Mouse (Mus musculus): ENCODE results near the gene Gskip. TPM values are rescaled to one million over a fixed set of nuclear protein-coding genes. Genes with fewer than 3 reads are reported as not detected.
A peak's percentile ranks its signal among the peaks of the same experiment; 100 is the strongest.

The Gskip gene
- polyA plus RNA-seq, 1 experiment = 0.02 TPM

DNA sequence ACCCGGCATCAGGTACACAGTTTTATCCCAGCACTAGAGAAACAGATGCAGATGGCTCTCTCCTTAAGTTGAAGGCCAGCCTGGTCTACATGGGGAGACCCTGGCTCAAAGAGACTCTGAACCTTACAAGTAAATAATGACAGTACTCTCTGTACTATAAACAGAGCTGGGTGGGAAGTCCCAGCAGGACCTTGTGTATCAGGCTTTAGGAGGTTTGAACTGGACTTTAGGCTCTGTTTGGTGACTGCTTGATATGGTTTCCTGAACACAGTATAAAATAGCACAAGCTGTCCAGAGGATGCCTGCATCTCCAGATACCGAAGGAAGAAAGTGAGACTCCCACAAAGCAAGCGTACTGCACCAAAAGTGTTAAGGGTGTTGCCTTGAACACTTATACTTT, 2.2 kb downstream of the Gskip start:
- peaks cover 43% of the 10 kb centered on the region for H3K4me1 ChIP-seq (ENCODE audit: control insufficient read depth)
- no peaks in the 10 kb centered on the region for H3K9me3 ChIP-seq (ENCODE audit: control insufficient read depth, low read length)
- no peaks in the 10 kb centered on the region for H3K27me3 ChIP-seq (ENCODE audit: control insufficient read depth)
- no peak overlapping the region for H3K4me3 ChIP-seq (replicated peaks)
- H3K36me3 ChIP-seq (ENCODE audit: control insufficient read depth) = peaks cover 11% of the 10 kb centered on the region
- TF ChIP-seq GATA1 (IDR thresholded peaks at IDR 0.05; ENCODE audit: low read length) = no peak
- TF ChIP-seq TAL1 (IDR thresholded peaks at IDR 0.05; ENCODE audit: low read length) = no peak

- H3K27me3 ChIP-seq (ENCODE audit: control insufficient read depth) = no peaks in the 10 kb centered on the region
- peaks cover 6% of the 10 kb centered on the region for H3K36me3 ChIP-seq (ENCODE audit: control insufficient read depth)
- H3K9me3 ChIP-seq (ENCODE audit: control insufficient read depth, low read length) = no peaks in the 10 kb centered on the region
- no peak overlapping the region for H3K4me3 ChIP-seq (replicated peaks)
- peaks cover 38% of the 10 kb centered on the region for H3K4me1 ChIP-seq (ENCODE audit: control insufficient read depth)
- TF ChIP-seq GATA1 (IDR thresholded peaks at IDR 0.05; ENCODE audit: low read length) (no peak), TAL1 (IDR thresholded peaks at IDR 0.05; ENCODE audit: low read length) (no peak)
These were observed 2.8 kb downstream of the Gskip start for GRCm38 (mm10) chr12:105687416-105687815.

GRCm38 (mm10) chr12:105688546-105688945, 3.9 kb downstream of the Gskip start:
- TF ChIP-seq GATA1 (IDR thresholded peaks at IDR 0.05; ENCODE audit: low read length) = no peak
- no peak for TF ChIP-seq TAL1 (IDR thresholded peaks at IDR 0.05; ENCODE audit: low read length)
- no peak overlapping the region for H3K4me3 ChIP-seq (replicated peaks)
- no peaks in the 10 kb centered on the region for H3K9me3 ChIP-seq (ENCODE audit: control insufficient read depth, low read length)
- H3K36me3 ChIP-seq (ENCODE audit: control insufficient read depth) = peaks cover 5% of the 10 kb centered on the region; the same call in 1 of the 2 replicates
- H3K4me1 ChIP-seq (ENCODE audit: control insufficient read depth) = peaks cover 27% of the 10 kb centered on the region
- H3K27me3 ChIP-seq (ENCODE audit: control insufficient read depth) = no peaks in the 10 kb centered on the region

DNA sequence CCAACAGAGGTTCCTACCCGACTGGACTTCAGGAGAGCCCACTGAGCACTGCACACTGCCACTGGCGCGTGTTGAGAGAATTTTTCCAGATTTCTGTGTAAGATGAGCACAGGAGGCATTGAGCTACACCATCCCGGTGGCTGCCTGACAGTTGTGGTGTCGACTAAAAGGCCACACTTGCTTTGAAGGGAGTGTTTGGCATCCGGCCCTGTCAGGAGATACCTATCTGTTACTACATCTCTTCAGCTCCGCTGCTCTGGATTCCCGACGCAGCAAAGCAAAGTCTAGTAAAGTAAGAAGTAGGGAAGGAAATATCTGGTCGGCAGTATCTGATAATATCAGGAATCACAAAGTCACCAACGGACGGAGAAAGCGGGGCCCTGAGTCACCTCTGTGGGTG, 4.8 kb downstream of the Gskip start:
- no peak for TF ChIP-seq TAL1 (IDR thresholded peaks at IDR 0.05; ENCODE audit: low read length)
- TF ChIP-seq GATA1 (IDR thresholded peaks at IDR 0.05; ENCODE audit: low read length) = no peak
- Histone ChIP-seq H3K36me3 (ENCODE audit: control insufficient read depth) (peaks cover 8% of the 10 kb centered on the region), H3K4me1 (ENCODE audit: control insufficient read depth) (peaks cover 20% of the 10 kb centered on the region), H3K4me3 (replicated peaks) (no peak overlapping the region), H3K9me3 (ENCODE audit: control insufficient read depth, low read length) (peaks cover 3% of the 10 kb centered on the region), H3K27me3 (ENCODE audit: control insufficient read depth) (no peaks in the 10 kb centered on the region)

DNA sequence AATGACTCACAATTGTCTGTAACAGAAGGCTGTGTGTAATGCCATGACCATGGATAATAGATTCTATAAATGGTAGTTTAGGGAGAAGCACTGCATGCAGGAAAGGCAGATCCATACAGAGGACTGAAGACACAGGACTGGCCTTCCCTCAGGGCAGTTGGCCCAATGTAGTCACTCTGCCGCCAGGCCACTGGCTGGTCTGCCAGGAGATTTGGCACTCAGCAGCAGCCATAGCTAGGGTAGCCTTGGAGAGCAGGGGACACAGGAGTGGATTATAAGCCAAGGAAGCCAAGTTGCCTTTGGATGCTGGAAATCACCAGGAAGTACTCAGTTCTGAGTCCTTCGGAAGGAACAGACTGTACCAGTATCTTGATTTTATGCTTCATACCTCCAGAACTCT, 9.4 kb downstream of the Gskip start:
- no peak overlapping the region for H3K4me3 ChIP-seq (replicated peaks)
- peaks cover 8% of the 10 kb centered on the region for H3K36me3 ChIP-seq (ENCODE audit: control insufficient read depth)
- no peak for TF ChIP-seq TAL1 (IDR thresholded peaks at IDR 0.05; ENCODE audit: low read length)
- no peak for TF ChIP-seq GATA1 (IDR thresholded peaks at IDR 0.05; ENCODE audit: low read length)
- H3K4me1 ChIP-seq (ENCODE audit: control insufficient read depth) = no peaks in the 10 kb centered on the region; the same call in 1 of the 2 replicates
- peaks cover 3% of the 10 kb centered on the region for H3K9me3 ChIP-seq (ENCODE audit: control insufficient read depth, low read length)
- H3K27me3 ChIP-seq (ENCODE audit: control insufficient read depth) = no peaks in the 10 kb centered on the region

- Histone ChIP-seq H3K27me3 (ENCODE audit: control insufficient read depth) (no peaks in the 10 kb centered on the region), H3K36me3 (ENCODE audit: control insufficient read depth) (peaks cover 16% of the 10 kb centered on the region), H3K4me1 (ENCODE audit: control insufficient read depth) (no peaks in the 10 kb centered on the region; the same call in 1 of the 2 replicates), H3K4me3 (replicated peaks) (no peak overlapping the region), H3K9me3 (ENCODE audit: control insufficient read depth, low read length) (peaks cover 3% of the 10 kb centered on the region)
- TF ChIP-seq TAL1 (IDR thresholded peaks at IDR 0.05; ENCODE audit: low read length) (no peak), GATA1 (IDR thresholded peaks at IDR 0.05; ENCODE audit: low read length) (no peak)
These were observed 11.2 kb downstream of the Gskip start for GRCm38 (mm10) chr12:105695848-105696247.

DNA sequence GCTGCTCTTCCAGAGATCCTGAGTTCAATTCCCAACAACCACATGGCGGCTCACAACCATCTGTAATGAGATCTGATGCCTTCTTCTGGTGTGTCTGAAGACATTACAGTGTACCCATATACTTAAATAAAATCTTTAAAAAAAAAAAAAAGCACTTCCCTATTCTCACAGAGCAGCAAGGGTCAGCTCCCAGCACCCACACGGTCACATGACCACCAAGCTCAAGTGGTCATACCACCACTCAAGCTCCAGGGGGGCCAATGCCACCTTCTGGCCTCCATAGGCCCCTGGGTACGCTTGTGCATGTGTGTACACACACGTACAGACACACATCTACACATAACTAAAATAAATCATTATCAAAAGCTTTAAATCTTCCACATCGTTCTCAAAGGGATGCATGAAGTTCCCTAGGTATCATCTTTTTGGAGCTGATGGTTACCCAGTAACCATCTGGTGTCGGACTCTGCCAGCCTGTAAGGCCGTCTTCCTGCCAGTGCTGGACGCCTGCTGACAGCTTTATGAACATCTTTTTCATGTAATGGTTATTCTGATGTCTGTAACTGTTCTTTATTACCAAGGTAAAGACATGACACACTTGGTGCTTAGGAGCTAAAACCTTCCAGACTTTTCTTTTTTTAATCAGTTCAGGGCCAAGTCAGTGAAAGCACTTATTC, 12.6 kb downstream of the Gskip start:
- Histone ChIP-seq H3K4me3 (replicated peaks) (no peak overlapping the region), H3K36me3 (ENCODE audit: control insufficient read depth) (peaks cover 13% of the 10 kb centered on the region), H3K27me3 (ENCODE audit: control insufficient read depth) (no peaks in the 10 kb centered on the region), H3K4me1 (ENCODE audit: control insufficient read depth) (no peaks in the 10 kb centered on the region; the same call in 1 of the 2 replicates), H3K9me3 (ENCODE audit: control insufficient read depth, low read length) (peaks cover 3% of the 10 kb centered on the region)
- no peak for TF ChIP-seq TAL1 (IDR thresholded peaks at IDR 0.05; ENCODE audit: low read length)
- no peak for TF ChIP-seq GATA1 (IDR thresholded peaks at IDR 0.05; ENCODE audit: low read length)

GRCm38 (mm10) chr12:105700433-105700832, 15.8 kb downstream of the Gskip start:
- no peak for TF ChIP-seq TAL1 (IDR thresholded peaks at IDR 0.05; ENCODE audit: low read length)
- TF ChIP-seq GATA1 (IDR thresholded peaks at IDR 0.05; ENCODE audit: low read length) = no peak
- H3K36me3 ChIP-seq (ENCODE audit: control insufficient read depth) = peaks cover 8% of the 10 kb centered on the region
- no peaks in the 10 kb centered on the region for H3K27me3 ChIP-seq (ENCODE audit: control insufficient read depth)
- no peak overlapping the region for H3K4me3 ChIP-seq (replicated peaks)
- H3K4me1 ChIP-seq (ENCODE audit: control insufficient read depth) = peaks cover 6% of the 10 kb centered on the region
- H3K9me3 ChIP-seq (ENCODE audit: control insufficient read depth, low read length) = no peaks in the 10 kb centered on the region

DNA sequence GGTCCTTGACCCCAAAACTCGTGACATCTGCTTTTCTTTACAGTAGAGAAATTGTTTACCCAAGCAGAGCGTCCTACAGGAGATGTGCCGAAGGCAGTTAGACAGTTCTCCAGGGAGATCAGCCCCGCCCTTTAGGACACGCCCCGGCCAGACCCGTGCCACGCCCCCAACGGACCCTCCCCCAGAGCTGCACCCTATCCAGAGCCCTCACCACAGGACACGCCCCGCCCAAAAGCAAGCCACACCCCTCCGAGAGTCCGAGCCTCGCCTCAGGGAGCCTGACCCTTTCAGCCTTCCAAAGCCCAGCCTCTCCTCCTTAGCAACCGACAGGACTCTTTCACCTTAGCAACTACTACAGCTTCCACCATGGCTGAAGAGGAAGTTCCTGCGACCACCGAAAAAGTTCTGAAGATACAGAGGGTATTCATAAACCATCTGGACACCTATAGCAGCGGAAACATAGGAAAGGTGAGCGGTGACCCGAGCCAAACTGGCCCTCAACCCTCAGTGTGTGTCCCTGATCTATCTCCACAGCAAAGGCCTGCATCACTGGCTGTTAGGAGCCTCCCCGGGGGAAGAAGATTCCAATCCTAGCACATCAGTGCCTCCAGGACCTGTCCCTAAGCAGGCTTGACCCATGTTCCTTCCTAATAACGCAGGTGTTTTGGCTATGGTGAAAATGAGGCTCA, 21.3 kb downstream of the Gskip start, which contains the start of gene Ak7:
Gene Ak7 (plus strand): TSS at position 178 of the 689 bp plus-strand sequence.
- Histone ChIP-seq H3K27me3 (ENCODE audit: control insufficient read depth) (peaks cover 4% of the 10 kb centered on the region; the same call in 1 of the 2 replicates), H3K4me1 (ENCODE audit: control insufficient read depth) (peaks cover 15% of the 10 kb centered on the region), H3K36me3 (ENCODE audit: control insufficient read depth) (no peaks in the 10 kb centered on the region; the same call in 1 of the 2 replicates), H3K4me3 (replicated peaks) (peak within 1 kb of the TSS; percentile 11), H3K9me3 (ENCODE audit: control insufficient read depth, low read length) (no peaks in the 10 kb centered on the region)
- TF ChIP-seq GATA1 (IDR thresholded peaks at IDR 0.05; ENCODE audit: low read length) (no peak), TAL1 (IDR thresholded peaks at IDR 0.05; ENCODE audit: low read length) (no peak)
